Mouse (Mus musculus) heart, embryonic 10.5 days (tissue): ENCODE measurements around the gene Usp54. TPM values are rescaled to one million over a fixed set of nuclear protein-coding genes. Genes with fewer than 3 reads are reported as not detected.
"Not testable (repeated sequence)": the region's sequence is repeated elsewhere in the genome, so short reads cannot be mapped to it uniquely, and the experiment has no call there.

Experiments
- DNase-seq: peaks from one replicate; pipeline ENCODE4 v3.0.0-alpha.2; 2017; ENCODE audit warnings: low spot score
- H3K27ac ChIP-seq: fragments of 300-500 bp; sonication (generic); 2 replicates; pipeline ENCODE4 v1.5.1; 2016; ENCODE audit warnings: mild to moderate bottlenecking
- H3K27me3 ChIP-seq: fragments of 300-500 bp; sonication (generic); 2 replicates; pipeline ENCODE4 v1.6.1; 2016; ENCODE audit warnings: mild to moderate bottlenecking; ENCODE audit not compliant: poor library complexity, insufficient read depth, severe bottlenecking
- H3K36me3 ChIP-seq: fragments of 300-500 bp; sonication (generic); 2 replicates; pipeline ENCODE4 v1.6.1; 2016; ENCODE audit warnings: mild to moderate bottlenecking, moderate library complexity
- H3K4me1 ChIP-seq: fragments of 300-500 bp; sonication (generic); 2 replicates; pipeline ENCODE4 v1.6.1; 2016; ENCODE audit warnings: mild to moderate bottlenecking
- H3K4me3 ChIP-seq: fragments of 300-500 bp; sonication (generic); 2 replicates; pipeline ENCODE4 v1.5.1; 2016; ENCODE audit warnings: mild to moderate bottlenecking, moderate library complexity
- H3K9me3 ChIP-seq: fragments of 300-500 bp; sonication (generic); 2 replicates; pipeline ENCODE4 v1.6.1; 2016; ENCODE audit warnings: mild to moderate bottlenecking, moderate library complexity
- WGBS: fragments of 180-500 bp; shearing (Covaris S2); methylation state at CpG from one replicate; pipeline ENCODE4 v1.1.7; 2016; 5-methylcytosine and 5-hydroxymethylcytosine counted together
- polyA plus RNA-seq: library from polyadenylated mRNA; unstranded; fragments of >200 nt; fragmentation: Nextera tagmentation; extraction: Ambion mirVana; gene quantifications from 2 replicates; pipeline ENCODE4 v1.2.1, GENCODE M21; 2016

Usp54 gene
- polyA plus RNA-seq, 1 experiment from 2014 or later: 7.3 TPM

- Histone ChIP-seq H3K4me3 (no peak overlapping the region), H3K27ac (no peak overlapping the region), H3K4me1 (peaks cover 16% of the 10 kb centered on the region), H3K36me3 (peaks cover 8% of the 10 kb centered on the region; the same call in 1 of the 2 replicates), H3K27me3 (no peaks in the 10 kb centered on the region; the same call in 1 of the 2 replicates), H3K9me3 (no peaks in the 10 kb centered on the region)
- DNase-seq: no peak
Observed at GRCm38 (mm10) chr14:20646381-20646780, 5.5 kb upstream of the Usp54 start.

DNA sequence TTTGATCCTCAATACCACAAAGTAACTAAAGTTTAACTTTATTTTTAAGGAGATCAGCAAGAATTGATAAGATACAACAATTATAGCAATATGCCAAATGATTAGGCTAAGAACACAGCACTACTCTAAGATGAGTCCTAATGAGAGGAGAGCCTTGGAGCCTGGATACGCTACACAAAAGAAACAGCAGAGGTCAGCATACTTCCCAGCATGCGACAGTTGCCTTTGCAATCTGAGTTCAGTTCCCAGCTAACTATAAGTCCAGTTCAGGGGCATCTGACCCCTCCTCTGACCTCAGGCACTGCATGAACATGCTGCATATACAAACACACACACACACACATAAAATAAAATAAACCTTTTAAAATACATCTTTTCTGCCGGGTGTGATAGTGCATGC lies 4.7 kb upstream of the Usp54 start:
- Histone ChIP-seq H3K4me3 (no peak overlapping the region), H3K27ac (no peak overlapping the region), H3K4me1 (peaks cover 16% of the 10 kb centered on the region), H3K9me3 (no peaks in the 10 kb centered on the region), H3K36me3 (peaks cover 6% of the 10 kb centered on the region; the same call in 1 of the 2 replicates), H3K27me3 (no peaks in the 10 kb centered on the region; the same call in 1 of the 2 replicates)
- DNase-seq: no peak
- 34% methylated on average over 3 of the region's 3 CpGs for WGBS

DNA sequence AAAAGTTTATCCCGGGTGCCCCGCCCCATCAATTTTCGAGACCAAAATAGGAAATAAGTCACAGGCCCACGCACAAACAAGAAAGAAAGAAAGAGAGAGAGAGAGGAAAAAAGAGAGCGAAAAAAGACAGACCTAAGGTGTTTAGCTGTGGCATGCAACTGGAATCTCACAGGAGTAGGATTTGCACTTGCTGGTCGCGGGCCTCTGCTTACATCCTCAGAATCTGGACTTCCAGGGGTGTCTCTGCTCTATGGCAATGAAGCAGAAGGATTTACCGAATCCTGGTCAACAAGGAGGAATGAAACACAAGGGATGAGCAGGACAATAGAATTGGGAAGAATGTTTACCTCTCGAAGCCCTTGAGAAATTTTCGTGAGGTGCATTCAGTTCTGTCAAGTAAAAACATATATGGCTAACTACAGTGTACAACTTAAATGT lies 594 bp upstream of the Usp54 start:
- Histone ChIP-seq H3K4me1 (peaks cover 20% of the 10 kb centered on the region), H3K36me3 (no peaks in the 10 kb centered on the region), H3K27ac (peak overlapping the region; percentile 98), H3K27me3 (no peaks in the 10 kb centered on the region), H3K9me3 (no peaks in the 10 kb centered on the region), H3K4me3 (peak overlapping the region; percentile 95)
- DNase-seq: no peak
- 16% methylated on average over 10 of the region's 10 CpGs for WGBS

- peak overlapping the region; percentile 95 for H3K4me3 ChIP-seq
- no peak for DNase-seq
- H3K4me1 ChIP-seq: peaks cover 17% of the 10 kb centered on the region
- WGBS: 4% methylated on average over 16 of the region's 16 CpGs
- no peaks in the 10 kb centered on the region for H3K27me3 ChIP-seq
- H3K36me3 ChIP-seq: no peaks in the 10 kb centered on the region
- peak overlapping the region; percentile 98 for H3K27ac ChIP-seq
- no peaks in the 10 kb centered on the region for H3K9me3 ChIP-seq
Observed at GRCm38 (mm10) chr14:20639918-20640619, 794 bp downstream of the Usp54 start.

GRCm38 (mm10) chr14:20638702-20639101 lies 2.2 kb downstream of the Usp54 start:
- Histone ChIP-seq H3K27ac (no peak overlapping the region), H3K9me3 (no peaks in the 10 kb centered on the region), H3K36me3 (no peaks in the 10 kb centered on the region), H3K4me1 (peaks cover 15% of the 10 kb centered on the region), H3K27me3 (no peaks in the 10 kb centered on the region), H3K4me3 (no peak overlapping the region)
- WGBS: 90% methylated on average over 6 of the region's 6 CpGs
- no peak for DNase-seq

GRCm38 (mm10) chr14:20637818-20638574 lies 2.9 kb downstream of the Usp54 start:
- no peak overlapping the region for H3K4me3 ChIP-seq
- H3K27ac ChIP-seq: no peak overlapping the region
- H3K27me3 ChIP-seq: no peaks in the 10 kb centered on the region
- no peaks in the 10 kb centered on the region for H3K36me3 ChIP-seq
- no peaks in the 10 kb centered on the region for H3K9me3 ChIP-seq
- DNase-seq: no peak
- WGBS: 72% methylated on average over 2 of the region's 2 CpGs
- peaks cover 15% of the 10 kb centered on the region for H3K4me1 ChIP-seq

DNA sequence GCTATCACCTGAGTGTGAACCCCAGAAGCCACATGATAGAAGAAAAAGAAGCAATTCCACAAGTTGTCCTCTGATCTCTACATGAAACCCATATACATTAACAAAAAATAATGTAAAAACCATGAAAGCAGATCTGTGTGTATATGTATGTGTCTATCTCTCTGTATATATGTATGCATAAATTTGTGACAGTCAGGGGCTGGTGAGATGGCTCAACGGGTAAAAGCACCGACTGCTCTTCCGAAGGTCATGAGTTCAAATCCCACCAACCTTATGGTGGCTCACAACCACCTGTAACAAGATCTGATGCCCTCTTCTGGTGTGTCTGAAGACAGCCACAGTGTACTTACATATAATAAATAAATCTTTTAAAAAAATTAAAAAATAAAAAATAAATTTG lies 3.9 kb downstream of the Usp54 start:
- H3K4me1 ChIP-seq: peaks cover 12% of the 10 kb centered on the region
- H3K27ac ChIP-seq, H3K4me3 ChIP-seq, H3K9me3 ChIP-seq, H3K27me3 ChIP-seq, DNase-seq, H3K36me3 ChIP-seq: not testable (repeated sequence)
- WGBS: 95% methylated on average over 3 of the region's 3 CpGs

DNA sequence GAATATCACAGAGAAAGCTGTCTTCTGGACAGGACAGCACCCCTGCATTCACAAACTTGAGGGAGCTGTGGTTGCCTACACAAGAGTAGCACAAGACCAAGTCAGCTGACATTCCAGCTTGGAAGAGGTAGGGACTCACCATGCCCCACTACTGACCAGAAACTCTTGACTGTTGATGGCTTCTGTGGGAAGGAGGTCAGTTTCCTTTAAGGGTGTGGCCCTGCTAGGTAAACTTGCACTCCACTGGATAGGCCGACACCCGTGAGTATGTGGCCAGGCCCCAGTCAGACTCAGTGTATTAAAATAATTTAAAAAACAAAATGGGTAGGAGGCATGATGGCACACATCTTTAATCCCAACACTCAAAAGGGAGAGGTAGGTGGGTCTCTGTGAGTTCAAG lies 5.3 kb downstream of the Usp54 start:
- peaks cover 12% of the 10 kb centered on the region for H3K4me1 ChIP-seq
- DNase-seq: no peak
- no peaks in the 10 kb centered on the region for H3K36me3 ChIP-seq
- no peak overlapping the region for H3K4me3 ChIP-seq
- 86% methylated on average over 2 of the region's 2 CpGs for WGBS
- no peak overlapping the region for H3K27ac ChIP-seq
- H3K27me3 ChIP-seq: no peaks in the 10 kb centered on the region
- H3K9me3 ChIP-seq: no peaks in the 10 kb centered on the region

DNA sequence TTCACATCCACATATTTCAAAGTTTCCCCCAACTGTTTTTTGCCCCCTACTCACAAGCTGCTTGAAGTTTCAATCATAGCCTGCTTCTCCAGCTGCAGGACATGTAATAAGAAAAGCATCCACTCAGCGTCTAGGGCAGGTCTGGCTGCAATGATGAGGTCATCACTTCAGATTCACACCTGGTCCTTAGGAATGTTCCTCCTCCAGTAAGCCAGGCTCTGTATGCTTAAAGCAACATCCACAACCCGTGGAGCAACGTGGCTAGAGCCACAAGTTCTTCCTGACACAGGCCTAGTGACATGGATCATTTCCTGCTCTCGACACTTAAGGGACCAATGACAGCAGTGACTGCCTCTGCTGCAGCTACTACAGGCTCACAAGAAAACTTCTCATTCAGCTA lies 9.6 kb downstream of the Usp54 start:
- no peak for DNase-seq
- H3K36me3 ChIP-seq: no peaks in the 10 kb centered on the region
- H3K27ac ChIP-seq: peak overlapping the region; percentile 22; the same call in 1 of the 2 replicates
- H3K9me3 ChIP-seq: no peaks in the 10 kb centered on the region
- no peak overlapping the region for H3K4me3 ChIP-seq
- no peaks in the 10 kb centered on the region for H3K27me3 ChIP-seq
- H3K4me1 ChIP-seq: peaks cover 12% of the 10 kb centered on the region
- 31% methylated on average over 4 of the region's 4 CpGs for WGBS

DNA sequence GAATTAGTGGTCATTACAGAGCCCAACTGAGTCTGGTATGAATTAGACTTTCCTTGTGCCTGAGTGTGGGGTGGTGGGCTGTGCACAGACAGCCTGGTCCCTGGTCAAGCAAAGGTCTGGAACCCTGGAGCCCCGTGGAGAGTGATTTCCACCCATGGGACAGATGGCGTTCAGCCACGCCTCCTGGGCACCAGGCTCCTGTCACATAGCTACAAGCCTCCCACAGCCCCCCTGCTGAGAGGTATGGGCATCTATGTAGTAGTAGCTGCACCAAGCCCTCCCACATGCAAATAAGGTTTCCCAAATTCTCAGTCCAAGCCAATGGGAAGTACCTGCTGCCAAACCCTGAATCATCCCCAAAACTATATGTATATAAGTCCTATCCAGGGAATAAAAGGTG lies 13.9 kb downstream of the Usp54 start:
- Histone ChIP-seq H3K36me3 (no peaks in the 10 kb centered on the region), H3K27ac (no peak overlapping the region), H3K27me3 (no peaks in the 10 kb centered on the region), H3K4me1 (peaks cover 12% of the 10 kb centered on the region), H3K4me3 (no peak overlapping the region), H3K9me3 (no peaks in the 10 kb centered on the region)
- WGBS: 80% methylated on average over 3 of the region's 3 CpGs
- DNase-seq: no peak

DNA sequence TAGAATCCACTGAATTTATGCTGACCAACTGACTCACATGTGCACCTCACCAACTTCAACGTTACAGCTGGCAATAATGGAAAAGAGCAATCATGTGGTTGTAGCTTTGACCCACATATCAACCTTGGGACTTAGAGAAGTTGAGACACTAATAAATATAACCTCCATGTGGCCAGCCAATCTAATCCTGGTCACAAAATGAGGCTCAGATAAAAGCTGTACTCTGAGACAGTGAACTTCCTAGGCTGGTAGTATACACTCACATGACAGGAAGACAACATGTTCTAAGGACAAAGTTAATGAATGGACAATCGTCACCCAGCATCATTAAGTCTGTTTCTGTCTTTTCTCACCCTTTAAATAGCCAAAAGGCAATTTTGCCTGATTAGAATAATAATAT lies 14.4 kb downstream of the Usp54 start:
- Histone ChIP-seq H3K4me1 (peaks cover 12% of the 10 kb centered on the region), H3K27ac (no peak overlapping the region), H3K4me3 (no peak overlapping the region), H3K9me3 (no peaks in the 10 kb centered on the region), H3K27me3 (no peaks in the 10 kb centered on the region), H3K36me3 (no peaks in the 10 kb centered on the region)
- WGBS: 74% methylated on average over 2 of the region's 2 CpGs
- no peak for DNase-seq

GRCm38 (mm10) chr14:20622907-20623306 lies 18.0 kb downstream of the Usp54 start:
- Histone ChIP-seq H3K27me3 (no peaks in the 10 kb centered on the region), H3K4me1 (peaks cover 12% of the 10 kb centered on the region), H3K4me3 (no peak overlapping the region), H3K27ac (no peak overlapping the region), H3K9me3 (no peaks in the 10 kb centered on the region), H3K36me3 (no peaks in the 10 kb centered on the region)
- DNase-seq: no peak
- 89% methylated on average over 3 of the region's 3 CpGs for WGBS

DNA sequence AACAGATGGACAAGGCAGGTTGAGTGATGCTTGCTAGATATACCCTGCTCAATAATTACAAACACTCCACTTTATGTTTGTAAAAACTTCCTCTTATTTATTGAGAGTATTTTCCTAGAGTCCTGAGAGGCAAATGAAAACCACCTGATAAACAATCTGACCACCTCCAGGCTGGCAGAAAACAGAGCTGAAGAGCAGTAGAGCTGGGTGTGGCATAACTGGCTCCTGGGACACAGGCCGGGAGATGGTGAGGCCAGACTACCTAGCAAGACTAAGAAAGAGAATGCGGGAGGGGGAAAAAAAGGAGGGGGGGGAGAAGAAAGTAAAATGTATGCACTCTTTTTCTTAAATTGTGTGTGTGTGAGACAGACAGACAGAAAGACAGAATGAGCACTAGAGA lies 18.5 kb downstream of the Usp54 start:
- H3K36me3 ChIP-seq: no peaks in the 10 kb centered on the region
- WGBS: 76% methylated on average over 2 of the region's 2 CpGs
- H3K4me3 ChIP-seq: no peak overlapping the region
- H3K27ac ChIP-seq: no peak overlapping the region
- peaks cover 12% of the 10 kb centered on the region for H3K4me1 ChIP-seq
- no peak for DNase-seq
- no peaks in the 10 kb centered on the region for H3K9me3 ChIP-seq
- H3K27me3 ChIP-seq: no peaks in the 10 kb centered on the region
